Mouse (Mus musculus) intestine, embryonic 16.5 days (tissue): ENCODE measurements around the gene Pknox1. TPM values are rescaled to one million over a fixed set of nuclear protein-coding genes. Genes with fewer than 3 reads are reported as not detected.
A peak's percentile ranks its signal among the peaks of the same experiment; 100 is the strongest.
"Not testable (repeated sequence)": the region's sequence is repeated elsewhere in the genome, so short reads cannot be mapped to it uniquely, and the experiment has no call there.

Experiments
- ATAC-seq: fragments of 200-750 bp; cut with Nextera tagmentation; 2 replicates; pipeline ENCODE4 v1.8.0; 2017; ENCODE audit warnings: moderate TSS enrichment, moderate library complexity
- H3K27ac ChIP-seq: fragments of 300-500 bp; sonication (generic); 2 replicates; pipeline ENCODE4 v1.5.1; 2014; ENCODE audit warnings: mild to moderate bottlenecking, low read length
- H3K27me3 ChIP-seq: fragments of 300-500 bp; sonication (generic); replicated peaks from 2 replicates; pipeline ENCODE4 v1.6.1; 2014; ENCODE audit warnings: low read length, control low read depth, mixed read lengths; ENCODE audit not compliant: control insufficient read depth, insufficient read depth
- H3K36me3 ChIP-seq: fragments of 300-500 bp; sonication (generic); 2 replicates; pipeline ENCODE4 v1.6.1; 2014; ENCODE audit warnings: low read length, control low read depth; ENCODE audit not compliant: control insufficient read depth, insufficient read depth
- H3K4me1 ChIP-seq: fragments of 300-500 bp; sonication (generic); 2 replicates; pipeline ENCODE4 v1.6.1; 2014; ENCODE audit warnings: low read length, control low read depth, mixed read lengths; ENCODE audit not compliant: control insufficient read depth, insufficient read depth
- H3K4me2 ChIP-seq: fragments of 300-500 bp; sonication (generic); 2 replicates; pipeline ENCODE4 v1.6.1; 2014; ENCODE audit warnings: low read depth, low read length, control low read depth
- H3K4me3 ChIP-seq: fragments of 300-500 bp; sonication (generic); 2 replicates; pipeline ENCODE4 v1.5.1; 2014; ENCODE audit warnings: mild to moderate bottlenecking, low read length
- H3K9ac ChIP-seq: fragments of 300-500 bp; sonication (generic); 2 replicates; pipeline ENCODE4 v1.6.1; 2014; ENCODE audit warnings: low read depth, low read length
- H3K9me3 ChIP-seq: fragments of 300-500 bp; sonication (generic); 2 replicates; pipeline ENCODE4 v1.6.1; 2016; ENCODE audit warnings: low read length, control low read depth; ENCODE audit not compliant: control insufficient read depth
- WGBS: fragments of 180-500 bp; shearing (Covaris S2); extraction: QIAGEN DNeasy Blood & Tissue Kit; methylation state at CpG from one replicate; pipeline ENCODE4 v1.1.7; 2014; 5-methylcytosine and 5-hydroxymethylcytosine counted together
- polyA plus RNA-seq: library from polyadenylated mRNA; unstranded; fragments of >200 nt; fragmentation: Nextera tagmentation; extraction: Ambion mirVana; gene quantifications from 2 replicates; pipeline ENCODE4 v1.2.1, GENCODE M21; 2015

Gene Pknox1
- polyA plus RNA-seq, 1 experiment from 2014 or later = 25.7 TPM

GRCm38 (mm10) chr17:31606424-31606823, 41.9 kb downstream of the Pknox1 start:
- Histone ChIP-seq H3K9me3 (no peaks in the 10 kb centered on the region), H3K27me3 (no peaks in the 10 kb centered on the region), H3K27ac (no peak overlapping the region), H3K9ac (no peak overlapping the region), H3K36me3 (peaks cover 4% of the 10 kb centered on the region), H3K4me1 (no peaks in the 10 kb centered on the region), H3K4me2 (no peak overlapping the region), H3K4me3 (no peak overlapping the region)
- no peak for ATAC-seq
- WGBS = 86% methylated on average over 7 of the region's 7 CpGs

- Histone ChIP-seq H3K36me3 (peaks cover 4% of the 10 kb centered on the region), H3K27me3 (no peaks in the 10 kb centered on the region), H3K9me3 (no peaks in the 10 kb centered on the region), H3K4me1 (no peaks in the 10 kb centered on the region), H3K4me2 (no peak overlapping the region), H3K27ac (no peak overlapping the region), H3K9ac (no peak overlapping the region), H3K4me3 (no peak overlapping the region)
- 0 out of 2 replicates have a peak, but pooled peaks have one; percentile 56 for ATAC-seq
- WGBS = 81% methylated on average over 8 of the region's 8 CpGs
These were observed 42.9 kb downstream of the Pknox1 start for GRCm38 (mm10) chr17:31607256-31607951.

- not testable (repeated sequence) for H3K4me1 ChIP-seq, ATAC-seq, H3K4me2 ChIP-seq, H3K36me3 ChIP-seq, H3K9me3 ChIP-seq, H3K4me3 ChIP-seq, H3K27me3 ChIP-seq, H3K27ac ChIP-seq, H3K9ac ChIP-seq
- WGBS = 91% methylated on average over 3 of the region's 3 CpGs
These were observed 44.6 kb downstream of the Pknox1 start for GRCm38 (mm10) chr17:31609173-31609572.

- H3K4me1 ChIP-seq = no peaks in the 10 kb centered on the region
- no peak overlapping the region for H3K4me2 ChIP-seq
- H3K27me3 ChIP-seq = no peaks in the 10 kb centered on the region
- H3K9me3 ChIP-seq = no peaks in the 10 kb centered on the region
- WGBS = 92% methylated on average over 3 of the region's 3 CpGs
- no peak overlapping the region for H3K4me3 ChIP-seq
- H3K27ac ChIP-seq = no peak overlapping the region
- no peak for ATAC-seq
- peaks cover 3% of the 10 kb centered on the region for H3K36me3 ChIP-seq
- H3K9ac ChIP-seq = no peak overlapping the region
These were observed 45.4 kb downstream of the Pknox1 start for GRCm38 (mm10) chr17:31609895-31610294.

GRCm38 (mm10) chr17:31613086-31613755, 48.7 kb downstream of the Pknox1 start:
- Histone ChIP-seq H3K9ac (no peak overlapping the region), H3K4me3 (no peak overlapping the region), H3K4me2 (no peak overlapping the region), H3K27me3 (no peaks in the 10 kb centered on the region), H3K27ac (no peak overlapping the region), H3K4me1 (no peaks in the 10 kb centered on the region), H3K9me3 (no peaks in the 10 kb centered on the region), H3K36me3 (no peaks in the 10 kb centered on the region)
- WGBS = 78% methylated on average over 4 of the region's 4 CpGs
- no peak for ATAC-seq

DNA sequence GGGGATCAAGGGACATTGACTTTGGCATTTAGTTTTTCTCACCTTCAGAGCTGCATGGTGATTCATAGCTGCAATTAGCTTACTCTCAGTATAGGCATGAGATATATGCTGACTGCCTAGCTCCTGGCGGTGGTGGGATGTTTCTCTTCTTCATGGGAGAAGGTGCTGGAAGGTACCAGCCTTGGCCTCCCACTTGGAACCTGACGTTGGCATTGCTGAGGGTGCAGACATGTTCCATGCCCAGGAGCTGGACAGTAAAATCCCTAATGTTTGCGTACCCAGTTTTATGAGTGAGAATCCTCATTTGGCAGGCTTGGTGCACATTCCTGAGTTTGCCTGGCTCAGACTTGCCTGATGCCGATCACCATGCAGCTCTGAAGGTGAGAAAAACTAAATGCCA, 58.6 kb downstream of the Pknox1 start:
- H3K4me1 ChIP-seq = no peaks in the 10 kb centered on the region
- WGBS = 87% methylated on average over 4 of the region's 4 CpGs
- H3K9ac ChIP-seq = no peak overlapping the region
- H3K4me3 ChIP-seq = no peak overlapping the region
- H3K27ac ChIP-seq = no peak overlapping the region
- no peaks in the 10 kb centered on the region for H3K9me3 ChIP-seq
- no peak overlapping the region for H3K4me2 ChIP-seq
- no peaks in the 10 kb centered on the region for H3K36me3 ChIP-seq
- no peaks in the 10 kb centered on the region for H3K27me3 ChIP-seq
- ATAC-seq = no peak

DNA sequence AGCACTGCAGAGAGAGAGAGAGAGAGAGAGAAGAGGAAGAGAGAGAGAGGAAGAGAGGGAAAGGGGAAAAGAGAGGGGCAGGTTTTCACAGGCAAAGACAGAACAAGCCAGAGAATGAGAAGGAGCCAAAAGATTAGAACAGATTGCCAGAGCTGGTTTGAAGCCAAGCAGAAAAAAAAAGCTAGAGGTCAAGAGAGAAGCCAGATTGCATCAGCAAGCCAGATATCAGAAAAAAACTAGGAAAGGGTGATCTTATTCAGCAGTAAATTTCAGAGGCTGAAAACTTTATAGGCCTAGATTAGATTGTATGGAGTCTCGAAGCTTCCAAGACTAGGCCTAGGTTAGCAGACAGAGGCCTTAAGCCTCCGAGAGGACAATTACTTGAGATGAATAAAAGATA, 63.4 kb downstream of the Pknox1 start:
- no peaks in the 10 kb centered on the region for H3K36me3 ChIP-seq
- H3K27ac ChIP-seq = no peak overlapping the region
- no peaks in the 10 kb centered on the region for H3K9me3 ChIP-seq
- no peak overlapping the region for H3K4me3 ChIP-seq
- no peak for ATAC-seq
- H3K9ac ChIP-seq = no peak overlapping the region
- H3K27me3 ChIP-seq = no peaks in the 10 kb centered on the region
- no peaks in the 10 kb centered on the region for H3K4me1 ChIP-seq
- 87% methylated on average over 2 of the region's 2 CpGs for WGBS
- no peak overlapping the region for H3K4me2 ChIP-seq

DNA sequence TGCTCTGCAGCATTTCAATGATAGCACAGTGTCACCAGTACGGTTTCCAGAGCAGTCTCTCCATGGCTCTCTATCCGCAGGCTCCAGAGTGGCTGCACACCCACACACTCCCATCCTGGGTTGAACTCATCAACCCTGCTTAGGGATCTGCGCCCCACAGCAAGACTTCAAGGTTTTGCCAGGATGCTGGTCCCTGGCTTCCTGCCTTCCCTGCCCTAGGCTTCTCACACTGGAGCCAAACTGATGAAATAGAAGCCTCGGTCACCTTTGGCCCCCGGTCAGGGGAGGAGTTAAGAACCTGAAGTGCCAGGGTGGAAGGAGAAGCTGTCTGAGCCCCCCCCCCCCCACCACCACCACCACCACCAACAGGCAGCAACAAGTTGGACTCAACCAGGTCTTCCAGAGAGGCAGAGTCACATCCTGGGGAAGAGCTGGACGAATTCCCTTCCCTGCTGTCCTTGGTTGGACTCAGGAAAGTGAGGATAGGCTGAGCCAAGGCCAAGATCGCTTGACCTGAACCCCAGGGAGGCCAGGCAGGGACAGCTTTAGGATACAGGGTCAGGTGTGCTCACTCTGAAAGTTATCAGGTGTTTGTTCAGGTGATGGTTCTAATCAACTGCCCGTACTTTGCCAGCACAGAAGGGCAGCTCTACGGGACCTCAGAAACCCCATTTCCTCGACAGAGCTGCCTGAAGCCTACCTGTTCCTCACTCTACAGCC, 66.7 kb downstream of the Pknox1 start:
- H3K9ac ChIP-seq = no peak overlapping the region
- H3K27me3 ChIP-seq = peaks cover 7% of the 10 kb centered on the region
- H3K4me3 ChIP-seq = no peak overlapping the region
- 71% methylated on average over 10 of the region's 10 CpGs for WGBS
- H3K4me1 ChIP-seq = peaks cover 2% of the 10 kb centered on the region
- H3K27ac ChIP-seq = no peak overlapping the region
- H3K4me2 ChIP-seq = no peak overlapping the region
- no peak for ATAC-seq
- no peaks in the 10 kb centered on the region for H3K9me3 ChIP-seq
- no peaks in the 10 kb centered on the region for H3K36me3 ChIP-seq

DNA sequence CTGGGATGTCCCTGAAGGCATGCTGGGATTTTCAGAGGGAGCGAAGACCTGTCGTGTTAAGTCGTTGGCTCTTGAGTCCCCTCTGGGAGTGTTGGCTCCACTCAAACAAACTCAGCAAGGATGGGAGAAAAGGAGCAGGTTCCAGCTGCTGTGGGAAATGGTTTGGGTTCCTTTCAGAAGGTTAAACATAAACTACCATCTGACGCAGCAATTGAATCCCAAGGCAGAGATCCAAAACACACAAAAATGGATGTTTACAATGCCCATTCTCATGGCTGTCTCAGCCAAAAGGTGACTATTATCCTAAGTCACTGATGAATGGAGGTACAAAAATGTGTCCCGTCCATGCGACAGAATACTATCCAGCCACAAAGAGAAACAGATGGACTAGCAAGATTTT, 68.5 kb downstream of the Pknox1 start:
- WGBS = 70% methylated on average over 6 of the region's 6 CpGs
- no peak for ATAC-seq

More for the DNA sequence above, 68.5 kb downstream of the Pknox1 start:
- no peak overlapping the region for H3K4me3 ChIP-seq
- no peak overlapping the region for H3K9ac ChIP-seq
- H3K4me2 ChIP-seq = no peak overlapping the region
- H3K9me3 ChIP-seq = no peaks in the 10 kb centered on the region
- H3K27me3 ChIP-seq = peaks cover 9% of the 10 kb centered on the region
- H3K36me3 ChIP-seq = no peaks in the 10 kb centered on the region
- no peak overlapping the region for H3K27ac ChIP-seq
- H3K4me1 ChIP-seq = peaks cover 13% of the 10 kb centered on the region
